Mouse (Mus musculus) bone marrow, adult 2 months (tissue): ENCODE measurements around the gene AI597479.

Source experiments
- CTCF ChIP-seq: fragments of 200-500 bp; IDR thresholded peaks from 2 replicates; pipeline ENCODE4 v1.5.1; 2011; ENCODE audit warnings: low read length, control low read depth; ENCODE audit not compliant: control insufficient read depth, insufficient read depth
- POLR2A ChIP-seq: fragments of 200-500 bp; IDR thresholded peaks from 2 replicates; pipeline ENCODE4 v1.6.1; 2011; ENCODE audit warnings: low read depth, mild to moderate bottlenecking, control low read depth, low read length, borderline replicate concordance; ENCODE audit not compliant: control insufficient read depth

DNA sequence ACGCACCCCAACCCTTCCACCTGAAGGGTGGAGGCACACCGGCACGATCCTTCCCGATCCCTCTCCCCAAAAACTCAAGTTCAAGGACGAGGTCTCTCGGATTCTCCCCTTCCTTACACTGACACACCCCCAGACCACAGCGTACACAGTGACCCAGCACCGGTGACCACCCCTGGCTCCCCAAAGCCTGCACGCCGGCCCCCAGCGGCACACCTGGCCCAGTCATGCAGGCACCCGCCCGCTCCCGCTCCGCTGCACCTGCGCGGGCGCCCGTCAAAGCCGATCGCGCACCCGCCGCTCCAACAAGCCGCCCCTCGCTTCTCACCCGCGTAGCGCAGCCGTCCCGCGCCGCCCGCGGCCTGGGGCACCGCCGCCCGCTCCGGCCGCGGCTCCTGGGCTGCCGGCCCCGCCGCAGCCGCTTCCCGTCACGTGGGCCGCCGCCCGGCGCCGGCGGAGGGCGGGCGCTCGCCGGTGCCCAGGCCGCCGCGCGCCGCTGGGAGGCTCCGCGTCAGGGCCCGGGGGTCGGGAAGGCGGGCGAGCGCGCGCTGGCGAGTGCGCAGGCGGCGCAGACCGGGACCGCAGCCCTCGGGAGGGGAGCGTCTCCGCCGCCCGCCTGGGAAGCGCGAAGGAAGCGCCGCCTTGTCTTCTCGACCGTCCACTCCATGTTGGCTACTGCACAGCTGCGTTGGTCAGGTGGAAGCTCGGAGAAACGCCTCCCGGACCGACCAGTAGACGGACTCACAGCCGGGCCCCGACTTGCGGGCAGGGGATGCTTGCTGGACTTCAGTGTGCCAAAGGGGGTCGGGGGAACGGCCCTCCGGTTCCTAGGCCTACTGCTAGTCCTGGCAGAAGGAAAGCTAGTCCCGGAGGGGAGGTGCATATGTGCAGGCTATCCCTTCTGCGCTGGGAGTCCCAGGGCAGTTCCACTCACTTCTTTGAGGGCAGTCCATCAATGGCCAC lies 6.2 kb upstream of the AI597479 start:
- no peak for TF ChIP-seq CTCF
- TF ChIP-seq POLR2A: peak; percentile 51; the same call in 1 of the 2 replicates
